Mouse (Mus musculus): Measurements from ENCODE around the gene Vmn2r13.
"Not testable (repeated sequence)": the region's sequence is repeated elsewhere in the genome, so short reads cannot be mapped to it uniquely, and the experiment has no call there.

Gene Vmn2r13

GRCm38 (mm10) chr5:109192099-109192498, at the start of gene Vmn2r13:
Gene Vmn2r13, minus strand, starts transcription at chr5:109192199.
- not testable (repeated sequence) for TF ChIP-seq GATA4 (IDR thresholded peaks at IDR 0.05; ENCODE audit: insufficient replicate concordance, low read length)

- TF ChIP-seq GATA4 (IDR thresholded peaks at IDR 0.05; ENCODE audit: insufficient replicate concordance, low read length) = no peak
Observed at GRCm38 (mm10) chr5:109224608-109225007, 32.6 kb upstream of the Vmn2r13 start, which contains the start of gene Vmn2r14. Gene Vmn2r14, minus strand, starts transcription at chr5:109224708.

- no peak for TF ChIP-seq GATA4 (IDR thresholded peaks at IDR 0.05; ENCODE audit: insufficient replicate concordance, low read length)
Observed at GRCm38 (mm10) chr5:109160121-109160520, 31.9 kb downstream of the Vmn2r13 start.

DNA sequence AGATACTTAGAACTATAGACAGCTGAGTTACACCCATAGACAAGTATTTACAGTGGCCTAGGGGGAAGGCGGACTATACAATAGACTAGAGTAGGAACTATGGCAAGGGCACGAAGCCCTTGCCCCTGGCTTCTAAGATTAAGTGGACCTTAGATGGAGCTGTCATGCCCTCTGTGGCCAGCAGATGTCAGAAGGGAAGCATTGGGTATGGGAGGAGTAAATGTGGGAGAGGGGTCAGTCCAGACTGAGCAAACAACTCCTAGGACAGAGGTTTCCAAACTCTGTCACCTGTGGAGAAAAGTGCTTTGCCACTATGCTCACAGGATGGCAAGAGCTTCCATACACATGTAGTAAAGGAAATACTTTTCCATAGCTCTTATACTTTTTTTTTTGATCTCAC, 52.5 kb downstream of the Vmn2r13 start:
- TF ChIP-seq GATA4 (IDR thresholded peaks at IDR 0.05; ENCODE audit: insufficient replicate concordance, low read length) = no peak

DNA sequence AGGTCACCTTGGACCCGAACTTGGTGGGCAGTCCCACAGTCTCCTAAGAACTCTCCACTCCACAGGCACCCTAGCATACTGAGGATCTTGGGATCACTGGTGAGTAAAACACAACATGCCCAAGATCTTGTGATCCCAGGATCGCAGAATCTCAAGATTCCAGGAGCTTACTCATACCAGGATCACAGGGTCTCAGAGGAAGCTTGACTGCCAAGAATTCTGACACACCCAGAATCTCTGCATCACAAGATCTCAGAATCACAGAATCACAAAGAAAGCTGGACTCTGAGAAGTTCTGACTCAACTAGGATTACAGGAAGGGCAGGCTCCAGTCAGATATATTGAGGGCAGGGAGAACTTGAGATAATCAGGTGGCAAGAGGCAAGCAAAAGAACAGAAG, 55.3 kb downstream of the Vmn2r13 start:
- TF ChIP-seq GATA4 (IDR thresholded peaks at IDR 0.05; ENCODE audit: insufficient replicate concordance, low read length) = no peak

Data from liver, adult (tissue).